Mouse (Mus musculus) myocyte (in vitro differentiated cells): ENCODE results near the gene Med20.

Experiments used
- CEBPB ChIP-seq: IDR thresholded peaks from 2 replicates; pipeline ENCODE4 v1.6.1; 2011; ENCODE audit warnings: mild to moderate bottlenecking, moderate library complexity; ENCODE audit not compliant: poor library complexity, insufficient read depth, severe bottlenecking
- E2F4 ChIP-seq: IDR thresholded peaks from one replicate; pipeline ENCODE4 v1.6.1; 2011; ENCODE audit warnings: mild to moderate bottlenecking, control low read depth, moderate library complexity; ENCODE audit not compliant: insufficient read depth
- MAX ChIP-seq: IDR thresholded peaks from one replicate; pipeline ENCODE4 v1.6.1; 2011; ENCODE audit warnings: low read depth, mild to moderate bottlenecking, control low read depth
- MYOD1 ChIP-seq, 3 experiments: IDR thresholded peaks; one replicate each; pipeline ENCODE4 v1.6.1; 2011; ENCODE audit warnings: control low read depth in 2 of 3, low read depth in 2 of 3, mild to moderate bottlenecking in 2 of 3, moderate library complexity in 1 of 3; ENCODE audit not compliant: insufficient read length in 2 of 3, control insufficient read depth in 1 of 3
- POLR2A ChIP-seq: IDR thresholded peaks from one replicate; pipeline ENCODE4 v1.6.1; 2011; ENCODE audit warnings: low read depth, mild to moderate bottlenecking, control low read depth, moderate library complexity; ENCODE audit not compliant: insufficient read length
- SRF ChIP-seq: IDR thresholded peaks from one replicate; pipeline ENCODE4 v1.6.1; 2011; ENCODE audit warnings: low read depth; ENCODE audit not compliant: control insufficient read depth, insufficient read length
- TCF12 ChIP-seq: IDR thresholded peaks from one replicate; pipeline ENCODE4 v1.6.1; 2011; ENCODE audit warnings: mild to moderate bottlenecking, control low read depth; ENCODE audit not compliant: poor library complexity, insufficient read depth, severe bottlenecking
- USF1 ChIP-seq: IDR thresholded peaks from one replicate; pipeline ENCODE4 v1.6.1; 2011; ENCODE audit warnings: low read depth, mild to moderate bottlenecking, control low read depth, moderate library complexity

DNA sequence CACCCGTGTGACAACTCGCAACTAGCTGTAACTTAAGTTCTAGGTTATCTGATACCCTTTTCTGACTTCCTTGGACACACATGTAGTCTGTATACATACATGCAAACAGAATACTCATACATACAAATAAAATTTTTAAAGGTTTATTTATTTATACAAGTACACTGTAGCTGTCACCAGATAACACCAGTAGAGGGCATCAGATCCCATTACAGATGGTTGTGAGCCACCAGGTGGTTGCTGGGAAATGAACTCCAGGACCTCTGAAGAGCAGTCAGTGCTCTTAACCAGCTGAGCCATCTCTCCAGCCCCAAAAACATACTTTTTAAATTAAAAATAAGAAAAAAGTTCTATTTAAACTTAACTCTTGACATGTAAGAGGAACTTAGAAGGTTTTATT is 31.6 kb downstream of the Med20 start:
- no peak for TF ChIP-seq POLR2A
- TF ChIP-seq TCF12, result no peak
- TF ChIP-seq USF1, result no peak
- TF ChIP-seq E2F4, result no peak
- TF ChIP-seq CEBPB, result no peak
- TF ChIP-seq SRF, result no peak
- no peak for TF ChIP-seq MAX
- no peak for TF ChIP-seq MYOD1 (IDR thresholded peaks at IDR 0.05; ENCODE audit: control insufficient read depth in 1 of 3, insufficient read length in 2 of 3, low read depth in 2 of 3)
